Mouse (Mus musculus): ENCODE measurements around the gene Ubl5. TPM values are rescaled to one million over a fixed set of nuclear protein-coding genes. Genes with fewer than 3 reads are reported as not detected.
A peak's percentile ranks its signal among the peaks of the same experiment; 100 is the strongest.
"Not testable (repeated sequence)": the region's sequence is repeated elsewhere in the genome, so short reads cannot be mapped to it uniquely, and the experiment has no call there.

Gene Ubl5
- total RNA-seq, 2 experiments from 2014 or later = 320 to 340 TPM

- intact Hi-C loops (cut with DNase I) = no loop called here
- no peak for DNase-seq (ENCODE audit: low spot score in 2 of 2)
Observed at GRCm38 (mm10) chr9:20689403-20689802, 46.7 kb downstream of the Ubl5 start.

GRCm38 (mm10) chr9:20689913-20690312 lies 47.2 kb downstream of the Ubl5 start:
- no peak for DNase-seq (ENCODE audit: low spot score in 2 of 2)
- intact Hi-C loops (cut with DNase I) = no loop called here

- intact Hi-C loops (cut with DNase I); DNase-seq (ENCODE audit: low spot score in 2 of 2): not testable (repeated sequence)
Observed at GRCm38 (mm10) chr9:20690449-20690848, 47.8 kb downstream of the Ubl5 start.

GRCm38 (mm10) chr9:20692863-20693262 lies 50.2 kb downstream of the Ubl5 start:
- peak in 1 of 2 experiments; percentile 78 for DNase-seq (ENCODE audit: low spot score in 2 of 2)
- intact Hi-C loops (cut with DNase I) = no loop called here

GRCm38 (mm10) chr9:20694721-20695235 lies 52.1 kb downstream of the Ubl5 start:
- intact Hi-C loops (cut with DNase I) = no loop called here
- no peak for DNase-seq (ENCODE audit: low spot score in 2 of 2)

- intact Hi-C loops (cut with DNase I) = no loop called here
Observed at GRCm38 (mm10) chr9:20696107-20696712, 53.5 kb downstream of the Ubl5 start.

More at GRCm38 (mm10) chr9:20696107-20696712, 53.5 kb downstream of the Ubl5 start:
- DNase-seq (ENCODE audit: low spot score in 2 of 2) = peak in 1 of 2 experiments; percentile 71

Other genes starting within 250 kb of the Ubl5 start
- 10 to 100 TPM; 23.6 to 25.7 TPM for gene Zfp26, start 182.7 kb upstream of the Ubl5 start, total RNA-seq (2021)
- gene Zfp426, start 150.1 kb upstream of the Ubl5 start, total RNA-seq (2021) = 10 to 100 TPM; 26.8 to 27.6 TPM
- gene Zfp266, start 121.5 kb upstream of the Ubl5 start, total RNA-seq (2021) = 10 to 100 TPM; 43.6 to 47.8 TPM
- 10 to 100 TPM; 17.3 to 23.3 TPM for gene Zfp846, start 61.6 kb upstream of the Ubl5 start, total RNA-seq (2021)
- 10 to 100 TPM; 18.4 to 19.0 TPM for gene Fbxl12, start 1.9 kb downstream of the Ubl5 start, total RNA-seq (2021)
- gene Pin1, start 9.2 kb downstream of the Ubl5 start, total RNA-seq (2021) = 10 to 100 TPM; 42.8 to 47.4 TPM
- gene Olfm2, start 103.5 kb downstream of the Ubl5 start, total RNA-seq (2021) = 100 to 1,000 TPM; 171 to 195 TPM
- 1 to 10 TPM; 1.5 to 1.8 TPM for gene Col5a3, start 172.2 kb downstream of the Ubl5 start, total RNA-seq (2021)
- not detected for gene Rdh8, start 175.6 kb downstream of the Ubl5 start, total RNA-seq (2021)
- gene A230050P20Rik, start 225.8 kb downstream of the Ubl5 start, total RNA-seq (2021) = 10 to 100 TPM; 60.1 to 69.1 TPM
- 10 to 100 TPM in 1 of 2 experiments, 1 to 10 TPM in 1; 9.0 to 10.2 TPM for gene Angptl6, start 236.8 kb downstream of the Ubl5 start, total RNA-seq (2021)
- 10 to 100 TPM; 19.9 to 21.1 TPM for gene Ppan, start 245.3 kb downstream of the Ubl5 start, total RNA-seq (2021)

Measured in left cerebral cortex, postnatal 25 days (tissue).